Mouse (Mus musculus): ENCODE measurements around the gene Anapc15. TPM values are rescaled to one million over a fixed set of nuclear protein-coding genes. Genes with fewer than 3 reads are reported as not detected.

The Anapc15 gene
- 10 to 100 TPM; 31.0 to 31.7 TPM for total RNA-seq (2021)

DNA sequence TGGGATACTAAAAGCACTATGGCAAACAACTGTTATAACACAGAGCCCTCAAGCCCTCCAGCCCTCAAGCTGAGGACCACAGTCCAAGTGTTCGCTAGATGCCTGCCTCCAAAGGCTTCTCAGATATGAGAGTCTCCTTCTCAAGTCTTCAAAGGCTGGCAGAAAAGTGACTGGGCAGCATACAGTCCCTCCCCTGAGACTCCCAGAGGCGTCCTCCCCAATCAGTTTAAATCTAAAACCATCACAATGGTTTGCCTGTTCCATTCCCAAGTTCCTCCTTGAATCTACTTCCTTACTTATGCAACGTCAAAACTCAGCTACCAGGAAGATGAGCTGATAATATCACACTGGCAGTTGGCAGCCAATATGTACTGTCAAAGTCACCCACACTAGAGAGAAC is at the start of gene Anapc15:
Anapc15 (plus strand) TSS at position 301 of the 400 bp plus-strand sequence.
- no peak for DNase-seq (ENCODE audit: low spot score in 2 of 2)
- intact Hi-C loops (cut with DNase I), result no loop called here

- DNase-seq (ENCODE audit: low spot score in 2 of 2), result no peak
- intact Hi-C loops (cut with DNase I), result no loop called here
Measured at GRCm38 (mm10) chr7:101817861-101818401, 45.6 kb upstream of the Anapc15 start, which contains the start of gene Phox2a. Gene Phox2a (plus strand): TSS chr7:101818313.

GRCm38 (mm10) chr7:101820295-101821030 is 43.1 kb upstream of the Anapc15 start:
- intact Hi-C loops (cut with DNase I), result no loop called here
- DNase-seq (ENCODE audit: low spot score in 2 of 2), result no peak

- intact Hi-C loops (cut with DNase I), result no loop called here
- DNase-seq (ENCODE audit: low spot score in 2 of 2), result peak in 1 of 2 experiments; percentile 12
Measured at GRCm38 (mm10) chr7:101821571-101822501, 41.7 kb upstream of the Anapc15 start.

DNA sequence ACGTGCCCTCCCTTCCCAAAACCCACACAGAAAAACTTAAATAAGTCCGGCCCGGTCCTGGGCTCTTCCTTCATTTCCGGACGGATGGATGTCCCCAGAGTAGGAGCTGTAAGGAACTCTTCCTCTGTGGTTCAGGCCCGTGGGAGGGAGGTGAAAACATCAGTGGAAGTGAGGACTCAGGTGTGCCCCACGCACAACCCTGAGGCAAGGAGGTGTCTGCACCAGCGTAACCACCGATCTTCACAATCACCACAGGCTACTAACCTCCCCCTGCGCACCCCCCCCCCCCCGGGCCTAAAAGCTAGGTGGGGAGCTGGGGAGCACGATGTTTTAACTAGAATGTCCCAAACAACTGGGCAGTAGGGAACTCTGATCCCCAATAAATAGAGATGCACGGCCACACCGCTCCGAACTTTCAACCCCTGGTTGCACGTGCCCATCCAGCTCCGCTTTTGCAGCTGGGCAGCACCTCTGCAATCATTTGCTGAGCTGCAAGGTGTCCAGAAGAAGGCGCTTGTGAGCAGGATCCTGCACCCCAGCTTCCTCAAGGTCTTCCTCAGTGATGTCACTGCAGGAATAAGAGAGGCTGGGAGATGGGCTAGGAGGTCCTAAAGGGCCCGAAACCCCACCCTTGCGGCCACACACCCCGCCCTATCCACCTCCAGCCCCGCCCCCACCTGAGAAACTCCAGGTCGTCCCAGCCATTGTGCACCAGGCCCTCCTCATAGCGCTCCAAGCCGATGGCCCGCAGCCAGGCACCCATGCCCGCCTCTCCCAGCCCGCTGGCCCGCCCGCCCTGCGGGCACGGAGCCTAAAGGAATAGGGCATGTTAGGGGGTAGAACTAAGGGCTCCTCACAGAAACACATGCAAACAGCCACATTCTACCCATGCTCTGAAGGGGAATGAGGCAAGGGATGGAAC is 40.4 kb upstream of the Anapc15 start:
- intact Hi-C loops (cut with DNase I), result no loop called here
- DNase-seq (ENCODE audit: low spot score in 2 of 2), result no peak

- no peak for DNase-seq (ENCODE audit: low spot score in 2 of 2)
- intact Hi-C loops (cut with DNase I), result no loop called here
Measured at GRCm38 (mm10) chr7:101823758-101824630, 39.5 kb upstream of the Anapc15 start.

- intact Hi-C loops (cut with DNase I), result no loop called here
- DNase-seq (ENCODE audit: low spot score in 2 of 2), result no peak
Measured at GRCm38 (mm10) chr7:101830373-101830772, 33.1 kb upstream of the Anapc15 start.

DNA sequence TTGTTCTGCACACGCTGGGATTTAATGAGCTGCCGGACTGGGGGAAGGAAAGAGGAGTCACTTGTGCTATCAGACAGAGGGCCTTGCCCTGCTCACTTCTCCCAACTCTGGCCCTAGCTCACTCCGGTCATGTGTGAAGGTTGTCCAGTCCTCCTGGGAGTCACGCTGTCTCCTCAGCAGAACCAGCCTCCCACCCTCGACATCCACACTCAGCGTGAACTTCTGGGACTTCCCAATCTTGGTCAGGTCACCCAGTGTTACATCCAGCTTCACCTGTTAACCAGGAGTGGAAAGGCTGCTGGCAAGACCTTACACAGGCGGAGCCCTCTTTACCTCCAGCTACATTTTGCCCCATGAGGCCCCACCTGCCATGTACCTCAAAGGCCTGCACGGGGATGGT is 32.1 kb upstream of the Anapc15 start:
- DNase-seq (ENCODE audit: low spot score in 2 of 2), result no peak
- intact Hi-C loops (cut with DNase I), result no loop called here

- DNase-seq (ENCODE audit: low spot score in 2 of 2), result no peak
- intact Hi-C loops (cut with DNase I), result no loop called here
Measured at GRCm38 (mm10) chr7:101832372-101832771, 31.1 kb upstream of the Anapc15 start.

DNA sequence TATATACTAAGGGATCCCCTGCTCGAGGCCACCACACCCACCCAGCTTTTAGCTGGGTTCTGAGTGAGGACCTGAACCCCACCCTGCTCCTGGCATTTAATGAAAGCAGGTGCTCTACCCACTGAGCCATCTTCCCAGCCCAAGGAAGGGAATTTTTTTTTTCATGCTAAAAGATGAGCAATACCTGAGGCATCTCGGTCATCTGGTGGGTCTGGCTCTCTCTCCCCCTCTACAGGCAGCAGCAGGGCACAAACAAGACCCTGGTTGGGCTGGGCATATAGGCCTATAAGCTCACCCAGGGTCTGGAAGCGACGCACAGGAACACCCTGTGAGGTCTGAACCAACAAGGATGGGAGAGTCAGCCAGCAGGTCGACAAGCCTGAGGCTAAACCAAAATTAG is 30.2 kb upstream of the Anapc15 start:
- no peak for DNase-seq (ENCODE audit: low spot score in 2 of 2)
- intact Hi-C loops (cut with DNase I), result no loop called here

DNA sequence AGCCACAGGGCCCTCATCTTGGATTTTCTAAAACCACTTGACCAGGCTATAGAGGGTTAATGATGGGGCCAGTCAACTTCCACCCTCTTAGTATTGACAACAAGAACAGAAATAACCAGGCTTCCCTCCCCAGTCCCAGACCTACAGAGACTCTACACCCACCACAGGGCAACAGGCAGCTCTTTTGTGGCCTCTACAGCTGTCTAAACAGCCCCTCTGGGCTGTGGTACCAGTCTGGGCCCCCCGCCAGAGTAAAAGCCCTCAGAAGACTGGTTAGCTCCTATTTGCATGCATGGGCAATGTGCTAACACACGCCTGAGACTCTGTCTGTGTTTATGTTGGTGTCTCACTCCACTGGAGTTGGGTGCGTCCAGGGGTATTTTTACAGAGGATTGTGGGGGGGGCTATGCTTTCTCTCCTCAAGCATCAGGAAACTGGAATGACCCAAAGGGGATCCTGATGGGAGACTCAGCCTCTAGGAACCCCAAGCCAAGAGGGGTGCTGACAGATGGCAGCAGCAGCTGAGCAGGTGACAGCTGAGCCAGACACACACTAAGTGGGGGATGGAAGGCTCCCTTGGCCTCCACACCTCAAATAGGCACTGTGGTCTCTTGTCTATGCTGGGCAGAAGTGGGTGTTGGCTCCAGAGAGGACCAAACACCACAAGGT is 29.5 kb upstream of the Anapc15 start:
- no peak for DNase-seq (ENCODE audit: low spot score in 2 of 2)
- intact Hi-C loops (cut with DNase I), result no loop called here

- no peak for DNase-seq (ENCODE audit: low spot score in 2 of 2)
- intact Hi-C loops (cut with DNase I), result loop anchor here (5.0 kb wide), 2 partner anchors 62 to 168 kb away; no protein-coding TSS in a partner anchor
Measured at GRCm38 (mm10) chr7:101834903-101835302, 28.6 kb upstream of the Anapc15 start.

GRCm38 (mm10) chr7:101835457-101836109 is 27.9 kb upstream of the Anapc15 start:
- intact Hi-C loops (cut with DNase I), result loop anchor here (5.0 kb wide), 2 partner anchors 62 to 168 kb away; no protein-coding TSS in a partner anchor
- DNase-seq (ENCODE audit: low spot score in 2 of 2), result no peak

DNA sequence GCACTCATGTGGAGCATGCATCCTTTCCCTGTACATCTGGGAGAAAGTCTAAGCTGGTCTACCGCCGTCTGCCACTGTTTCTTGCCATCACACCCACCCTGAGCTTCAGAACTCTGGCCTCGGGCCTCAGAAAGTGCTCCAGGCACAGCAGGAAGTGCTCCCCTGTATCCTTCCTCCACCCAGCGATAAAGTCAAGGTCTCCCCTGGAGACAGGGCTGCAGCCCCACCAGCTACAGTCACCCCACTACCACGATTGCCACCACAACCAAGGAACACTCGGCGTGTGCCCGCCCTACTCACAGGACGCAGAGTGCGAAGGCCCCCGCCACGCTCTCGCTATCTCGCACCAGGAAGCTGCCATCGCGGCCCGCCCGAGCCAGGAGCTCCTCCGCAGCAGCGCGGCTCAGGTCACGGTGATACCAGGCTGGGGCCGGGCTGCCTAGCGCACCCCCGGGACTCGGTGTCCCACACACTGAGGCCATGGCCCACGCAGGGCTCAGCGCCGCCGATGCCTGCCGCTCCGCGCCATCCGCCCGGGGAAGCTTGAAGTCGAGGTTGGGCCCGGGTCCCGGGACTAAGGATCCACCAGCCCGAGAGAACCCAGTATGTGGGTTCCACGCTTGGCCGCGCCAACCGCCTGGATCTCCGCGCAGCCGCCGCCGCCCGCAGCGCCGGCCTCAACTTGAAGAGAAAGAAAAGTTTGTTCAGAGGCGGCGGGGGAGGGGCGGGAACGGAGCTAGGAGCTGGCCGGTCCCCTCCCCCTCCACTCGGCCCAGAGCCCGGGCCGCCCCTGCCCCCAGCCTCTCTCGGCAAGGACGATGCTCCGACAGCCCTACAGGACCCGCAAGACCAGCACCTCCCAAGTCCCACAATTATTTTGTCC is 27.0 kb upstream of the Anapc15 start:
- intact Hi-C loops (cut with DNase I), result loop anchor here (5.0 kb wide), 2 partner anchors 61 to 169 kb away; no protein-coding TSS in a partner anchor
- peak; percentile 50 to 57 for DNase-seq (ENCODE audit: low spot score in 2 of 2)

GRCm38 (mm10) chr7:101837154-101837605 is 26.3 kb upstream of the Anapc15 start:
- DNase-seq (ENCODE audit: low spot score in 2 of 2), result no peak
- intact Hi-C loops (cut with DNase I), result loop anchor here (5.0 kb wide), 2 partner anchors 60 to 170 kb away; no protein-coding TSS in a partner anchor
